Mouse (Mus musculus) stomach, embryonic 14.5 days (tissue): Measurements from ENCODE around the gene Ppp1r9a. TPM values are rescaled to one million over a fixed set of nuclear protein-coding genes. Genes with fewer than 3 reads are reported as not detected.
"Not testable (repeated sequence)": the region's sequence is repeated elsewhere in the genome, so short reads cannot be mapped to it uniquely, and the experiment has no call there.

ENCODE experiments used
- ATAC-seq: fragments of 200-750 bp; cut with Nextera tagmentation; 2 replicates; pipeline ENCODE4 v1.8.0; 2017; ENCODE audit warnings: low read depth, moderate TSS enrichment; ENCODE audit not compliant: insufficient number of reproducible peaks, insufficient read depth, low FRiP score
- H3K27ac ChIP-seq: fragments of 300-500 bp; sonication (generic); 2 replicates; pipeline ENCODE4 v1.5.1; 2014; ENCODE audit warnings: mild to moderate bottlenecking, low read length, moderate library complexity, mixed read lengths
- H3K27me3 ChIP-seq: fragments of 300-500 bp; sonication (generic); 2 replicates; pipeline ENCODE4 v1.6.1; 2014; ENCODE audit warnings: low read length, control low read depth, mixed read lengths; ENCODE audit not compliant: control insufficient read depth, insufficient read depth
- H3K36me3 ChIP-seq: fragments of 300-500 bp; sonication (generic); 2 replicates; pipeline ENCODE4 v1.6.1; 2014; ENCODE audit warnings: mild to moderate bottlenecking, control low read depth, low read length, moderate library complexity, mixed read lengths; ENCODE audit not compliant: control insufficient read depth, insufficient read depth
- H3K4me1 ChIP-seq: fragments of 300-500 bp; sonication (generic); 2 replicates; pipeline ENCODE4 v1.6.1; 2014; ENCODE audit warnings: low read length, control low read depth, mixed read lengths; ENCODE audit not compliant: control insufficient read depth, insufficient read depth
- H3K4me2 ChIP-seq: fragments of 300-500 bp; sonication (generic); replicated peaks from 2 replicates; pipeline ENCODE4 v1.6.1; 2014; ENCODE audit warnings: low read depth, low read length, control low read depth
- H3K4me3 ChIP-seq: fragments of 300-500 bp; sonication (generic); 2 replicates; pipeline ENCODE4 v1.5.1; 2014; ENCODE audit warnings: low read depth, low read length, control low read depth
- H3K9ac ChIP-seq: fragments of 300-500 bp; sonication (generic); replicated peaks from 2 replicates; pipeline ENCODE4 v1.6.1; 2014; ENCODE audit warnings: low read depth, mild to moderate bottlenecking, control low read depth, low read length, moderate library complexity, mixed read lengths
- H3K9me3 ChIP-seq: fragments of 300-500 bp; sonication (generic); 2 replicates; pipeline ENCODE4 v1.6.1; 2016; ENCODE audit warnings: low read depth, low read length, control low read depth; ENCODE audit not compliant: control insufficient read depth
- WGBS: fragments of 180-500 bp; shearing (Covaris S2); extraction: QIAGEN DNeasy Blood & Tissue Kit; methylation state at CpG from one replicate; pipeline ENCODE4 v1.1.7; 2014; 5-methylcytosine and 5-hydroxymethylcytosine counted together
- polyA plus RNA-seq: library from polyadenylated mRNA; unstranded; fragments of >200 nt; fragmentation: Nextera tagmentation; extraction: Ambion mirVana; gene quantifications from 2 replicates; pipeline ENCODE4 v1.2.1, GENCODE M21; 2014

Gene Ppp1r9a
- polyA plus RNA-seq, result 31.6 and 36.3 TPM in 2 replicates

- no peaks in the 10 kb centered on the region for H3K36me3 ChIP-seq
- peak; percentile 86 for ATAC-seq
- under 1% methylated on average over 36 of the region's 49 CpGs for WGBS
- H3K27ac ChIP-seq, result peak within 1 kb of the TSS; percentile 85
- H3K4me2 ChIP-seq, result peak within 1 kb of the TSS; percentile 78
- no peaks in the 10 kb centered on the region for H3K9me3 ChIP-seq
- peak within 1 kb of the TSS; percentile 95 for H3K9ac ChIP-seq
- H3K27me3 ChIP-seq, result no peaks in the 10 kb centered on the region
- no peaks in the 10 kb centered on the region; the same call in 1 of the 2 replicates for H3K4me1 ChIP-seq
- peak within 1 kb of the TSS; percentile 71 for H3K4me3 ChIP-seq
Measured at GRCm38 (mm10) chr6:4902674-4903324, at the start of gene Ppp1r9a. Ppp1r9a (plus strand) TSS chr6:4902917.

- no peaks in the 10 kb centered on the region for H3K27me3 ChIP-seq
- no peaks in the 10 kb centered on the region for H3K36me3 ChIP-seq
- no peak overlapping the region for H3K4me2 ChIP-seq
- no peaks in the 10 kb centered on the region for H3K9me3 ChIP-seq
- no peak overlapping the region for H3K9ac ChIP-seq
- H3K4me1 ChIP-seq, result no peaks in the 10 kb centered on the region
- 79% methylated on average over 10 of the region's 10 CpGs for WGBS
- H3K27ac ChIP-seq, result no peak overlapping the region
- no peak for ATAC-seq
- no peak overlapping the region for H3K4me3 ChIP-seq
Measured at GRCm38 (mm10) chr6:4855236-4855635, 47.5 kb upstream of the Ppp1r9a start.

GRCm38 (mm10) chr6:4856919-4857318 lies 45.8 kb upstream of the Ppp1r9a start:
- Histone ChIP-seq H3K4me2 (no peak overlapping the region), H3K36me3 (no peaks in the 10 kb centered on the region), H3K27ac (no peak overlapping the region), H3K27me3 (no peaks in the 10 kb centered on the region), H3K9me3 (no peaks in the 10 kb centered on the region), H3K9ac (no peak overlapping the region), H3K4me3 (no peak overlapping the region), H3K4me1 (no peaks in the 10 kb centered on the region)
- 0 out of 2 replicates have a peak, but pooled peaks have one; percentile 18 for ATAC-seq
- WGBS, result 94% methylated on average over 11 of the region's 11 CpGs

- Histone ChIP-seq H3K4me2 (no peak overlapping the region), H3K27me3 (no peaks in the 10 kb centered on the region), H3K4me3 (no peak overlapping the region), H3K9me3 (no peaks in the 10 kb centered on the region), H3K9ac (no peak overlapping the region), H3K27ac (no peak overlapping the region), H3K4me1 (no peaks in the 10 kb centered on the region), H3K36me3 (no peaks in the 10 kb centered on the region)
- ATAC-seq, result no peak
- WGBS, result 59% methylated on average over 3 of the region's 3 CpGs
Measured at GRCm38 (mm10) chr6:4884316-4884715, 18.4 kb upstream of the Ppp1r9a start.

- no peaks in the 10 kb centered on the region for H3K36me3 ChIP-seq
- H3K4me3 ChIP-seq, result no peak overlapping the region
- no peaks in the 10 kb centered on the region for H3K27me3 ChIP-seq
- H3K9me3 ChIP-seq, result no peaks in the 10 kb centered on the region
- H3K4me1 ChIP-seq, result no peaks in the 10 kb centered on the region
- ATAC-seq, result no peak
- no peak overlapping the region for H3K27ac ChIP-seq
- 80% methylated on average over 9 of the region's 9 CpGs for WGBS
- no peak overlapping the region for H3K9ac ChIP-seq
- no peak overlapping the region for H3K4me2 ChIP-seq
Measured at GRCm38 (mm10) chr6:4889544-4889943, 13.2 kb upstream of the Ppp1r9a start.

GRCm38 (mm10) chr6:4892417-4892816 lies 10.3 kb upstream of the Ppp1r9a start:
- Histone ChIP-seq H3K27me3 (no peaks in the 10 kb centered on the region), H3K36me3 (no peaks in the 10 kb centered on the region), H3K4me2 (no peak overlapping the region), H3K4me3 (no peak overlapping the region), H3K9me3 (no peaks in the 10 kb centered on the region), H3K4me1 (no peaks in the 10 kb centered on the region), H3K27ac (no peak overlapping the region), H3K9ac (no peak overlapping the region)
- WGBS, result 35% methylated on average over 11 of the region's 11 CpGs
- no peak for ATAC-seq

GRCm38 (mm10) chr6:4893312-4893711 lies 9.4 kb upstream of the Ppp1r9a start:
- 46% methylated on average over 12 of the region's 12 CpGs for WGBS
- H3K4me3 ChIP-seq, result not testable (repeated sequence)

GRCm38 (mm10) chr6:4899906-4900305 lies 2.8 kb upstream of the Ppp1r9a start:
- no peaks in the 10 kb centered on the region; the same call in 1 of the 2 replicates for H3K4me1 ChIP-seq
- H3K9ac ChIP-seq, result no peak overlapping the region
- 71% methylated on average over 6 of the region's 6 CpGs for WGBS
- H3K4me2 ChIP-seq, result no peak overlapping the region
- no peaks in the 10 kb centered on the region for H3K9me3 ChIP-seq
- no peak for ATAC-seq
- no peaks in the 10 kb centered on the region for H3K27me3 ChIP-seq
- no peak overlapping the region for H3K27ac ChIP-seq
- no peak overlapping the region for H3K4me3 ChIP-seq
- no peaks in the 10 kb centered on the region for H3K36me3 ChIP-seq

More at GRCm38 (mm10) chr6:4893312-4893711, 9.4 kb upstream of the Ppp1r9a start:
- not testable (repeated sequence) for H3K27me3 ChIP-seq, H3K36me3 ChIP-seq, H3K4me2 ChIP-seq, H3K9me3 ChIP-seq, H3K4me1 ChIP-seq, H3K27ac ChIP-seq, ATAC-seq, H3K9ac ChIP-seq
